Mouse (Mus musculus): ENCODE measurements at regions not wholly inside any gene's neighbourhood (a gene's known extent, or its start where the extent isn't known, plus 50 kb on each side); places are given as distances from the start of the nearest gene placed in this dataset.
A peak's percentile ranks its signal among the peaks of the same experiment; 100 is the strongest.
"Not testable (repeated sequence)": the region's sequence is repeated elsewhere in the genome, so short reads cannot be mapped to it uniquely, and the experiment has no call there.

DNA sequence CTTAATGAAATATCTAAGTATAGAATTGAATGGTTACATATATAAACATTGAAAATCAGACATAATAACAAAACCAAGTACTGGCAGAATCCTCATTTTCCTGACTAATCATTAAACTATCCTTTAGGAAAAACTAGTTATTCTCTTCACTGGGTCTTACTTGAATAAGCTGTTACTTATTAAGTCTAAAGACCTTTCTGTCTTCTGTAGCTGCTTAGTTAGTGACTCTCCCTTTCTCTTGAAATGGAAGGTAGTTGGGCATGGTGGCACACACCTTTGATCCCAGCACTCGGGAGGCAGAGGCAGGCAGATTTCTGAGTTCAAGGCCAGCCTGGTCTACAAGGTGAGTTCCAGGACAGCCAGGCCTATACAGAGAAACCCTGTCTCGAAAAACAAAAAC is 135.9 kb upstream of the Abcb5 start:
- H3K9me3 ChIP-seq (ENCODE audit: low read length); DNase-seq (ENCODE audit: low spot score); H3K9ac ChIP-seq (replicated peaks; ENCODE audit: low read depth); H3K4me2 ChIP-seq (replicated peaks; ENCODE audit: low read depth, low read length); H3K27ac ChIP-seq (ENCODE audit: low read length); ATAC-seq; H3K4me1 ChIP-seq (ENCODE audit: insufficient read depth, low read depth, low read length); H3K36me3 ChIP-seq (ENCODE audit: insufficient read depth, low read length); H3K27me3 ChIP-seq (replicated peaks; ENCODE audit: insufficient read depth, low read length); H3K4me3 ChIP-seq (ENCODE audit: low read depth, low read length): not testable (repeated sequence)
- WGBS = 75% methylated on average over 2 of the region's 2 CpGs

DNA sequence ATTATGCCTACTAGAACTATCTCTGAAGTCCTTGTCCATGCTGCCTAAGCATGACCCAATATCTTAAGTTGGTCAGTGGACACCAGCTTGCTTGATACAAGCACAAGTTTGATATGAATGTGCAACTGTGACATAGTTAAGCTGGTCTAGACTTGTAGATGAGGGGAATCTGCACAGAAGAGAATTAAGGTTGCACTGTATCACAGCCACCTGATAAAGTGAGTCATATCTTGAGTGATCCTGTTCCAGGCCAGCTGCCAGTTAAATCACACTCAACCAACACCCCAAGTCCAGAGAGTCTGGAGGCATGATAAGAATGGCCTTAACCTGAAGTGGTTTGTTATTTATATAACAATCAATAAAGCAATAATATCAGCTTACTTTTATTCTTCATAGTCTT is 133.5 kb upstream of the Abcb5 start:
- TF ChIP-seq CTCF (IDR thresholded peaks at IDR 0.05) (no peak), EP300 (IDR thresholded peaks at IDR 0.05) (no peak)
- Histone ChIP-seq H3K4me2 (replicated peaks; ENCODE audit: low read depth, low read length) (no peak overlapping the region), H3K9ac (replicated peaks; ENCODE audit: low read depth) (no peak overlapping the region), H3K36me3 (ENCODE audit: insufficient read depth, low read length) (no peaks in the 10 kb centered on the region), H3K9me3 (ENCODE audit: low read length) (no peaks in the 10 kb centered on the region), H3K4me3 (ENCODE audit: low read depth, low read length) (no peak overlapping the region), H3K27me3 (replicated peaks; ENCODE audit: insufficient read depth, low read length) (no peaks in the 10 kb centered on the region), H3K27ac (ENCODE audit: low read length) (no peak overlapping the region), H3K4me1 (ENCODE audit: insufficient read depth, low read depth, low read length) (no peaks in the 10 kb centered on the region)
- no peak for DNase-seq (ENCODE audit: low spot score)
- no peak for ATAC-seq

DNA sequence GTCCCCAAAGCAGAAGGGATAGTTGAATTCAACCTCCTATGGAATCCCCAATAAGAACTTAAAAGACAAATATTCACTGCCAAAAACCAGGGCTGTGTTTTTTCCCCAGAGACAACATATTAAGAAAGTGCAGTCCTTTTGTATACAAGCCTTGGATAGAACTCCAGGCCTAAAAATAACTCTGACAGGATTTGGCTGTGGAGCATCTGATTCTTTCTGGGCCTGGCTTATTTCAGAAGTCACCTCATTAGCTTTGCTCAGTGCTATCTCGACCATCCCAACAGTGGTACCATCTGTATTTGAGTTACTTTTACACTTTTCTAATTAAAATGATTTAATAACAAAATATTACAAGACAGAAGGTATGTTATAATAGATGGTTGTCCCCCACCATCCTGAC is 131.6 kb upstream of the Abcb5 start:
- ATAC-seq (peak; percentile 79), DNase-seq (ENCODE audit: low spot score) (peak; percentile 83)
- 23% methylated on average over 1 of the region's 1 CpGs for WGBS
- H3K27ac ChIP-seq (ENCODE audit: low read length) = no peak overlapping the region
- no peak overlapping the region for H3K9ac ChIP-seq (replicated peaks; ENCODE audit: low read depth)
- H3K4me1 ChIP-seq (ENCODE audit: insufficient read depth, low read depth, low read length) = no peaks in the 10 kb centered on the region
- peak; percentile 78 for TF ChIP-seq EP300 (IDR thresholded peaks at IDR 0.05)
- TF ChIP-seq CTCF (IDR thresholded peaks at IDR 0.05) = no peak
- no peak overlapping the region for H3K4me2 ChIP-seq (replicated peaks; ENCODE audit: low read depth, low read length)
- no peaks in the 10 kb centered on the region for H3K9me3 ChIP-seq (ENCODE audit: low read length)
- no peaks in the 10 kb centered on the region for H3K27me3 ChIP-seq (replicated peaks; ENCODE audit: insufficient read depth, low read length)
- no peak overlapping the region for H3K4me3 ChIP-seq (ENCODE audit: low read depth, low read length)
- no peaks in the 10 kb centered on the region for H3K36me3 ChIP-seq (ENCODE audit: insufficient read depth, low read length)

DNA sequence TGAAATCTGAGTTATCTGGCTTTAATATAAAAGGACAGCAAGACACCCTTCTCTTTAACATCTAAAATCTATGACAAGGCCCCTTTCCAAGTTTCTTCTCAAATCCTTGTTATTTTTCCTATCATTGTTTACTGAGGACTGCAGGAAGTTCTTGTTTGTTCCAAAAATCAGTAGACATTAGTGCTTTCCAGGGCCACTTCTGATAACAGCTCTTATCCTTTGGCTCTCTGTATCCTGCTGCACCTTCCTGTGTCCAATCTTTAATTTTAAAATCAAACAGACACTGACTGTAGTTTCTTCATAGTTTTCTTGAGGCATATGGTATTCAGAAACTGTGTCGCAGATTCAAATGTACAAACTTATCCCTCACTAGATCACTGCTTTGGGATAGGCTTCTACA is 128.1 kb upstream of the Abcb5 start:
- TF ChIP-seq EP300 (IDR thresholded peaks at IDR 0.05) (no peak), CTCF (IDR thresholded peaks at IDR 0.05) (no peak)
- H3K27me3 ChIP-seq (replicated peaks; ENCODE audit: insufficient read depth, low read length) = no peaks in the 10 kb centered on the region
- no peaks in the 10 kb centered on the region for H3K4me1 ChIP-seq (ENCODE audit: insufficient read depth, low read depth, low read length)
- H3K4me3 ChIP-seq (ENCODE audit: low read depth, low read length) = no peak overlapping the region
- no peak overlapping the region for H3K27ac ChIP-seq (ENCODE audit: low read length)
- DNase-seq (ENCODE audit: low spot score) (no peak), ATAC-seq (no peak)
- H3K9me3 ChIP-seq (ENCODE audit: low read length) = no peaks in the 10 kb centered on the region
- no peaks in the 10 kb centered on the region for H3K36me3 ChIP-seq (ENCODE audit: insufficient read depth, low read length)
- WGBS = 74% methylated on average over 1 of the region's 1 CpGs
- no peak overlapping the region for H3K9ac ChIP-seq (replicated peaks; ENCODE audit: low read depth)
- no peak overlapping the region for H3K4me2 ChIP-seq (replicated peaks; ENCODE audit: low read depth, low read length)

DNA sequence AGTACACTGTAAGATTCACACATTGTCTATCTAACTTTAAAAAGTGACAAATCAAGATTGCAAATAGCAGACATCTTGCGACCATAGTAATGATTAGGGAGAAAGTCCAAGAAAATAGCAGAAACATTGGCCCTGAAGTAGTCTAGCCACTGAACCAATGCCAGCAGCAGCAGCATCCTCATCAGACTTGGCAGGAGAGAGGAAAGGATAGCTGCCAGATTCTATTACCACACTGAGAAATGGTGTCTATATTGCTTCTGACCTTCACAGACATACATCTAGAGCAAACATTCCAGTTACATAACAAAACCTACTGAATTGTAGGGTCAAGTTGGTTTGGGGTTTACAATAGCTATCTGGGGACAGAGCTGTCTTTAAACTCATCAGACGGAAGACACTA is 127.2 kb upstream of the Abcb5 start:
- 76% methylated on average over 2 of the region's 2 CpGs for WGBS
- no peak for ATAC-seq
- H3K27ac ChIP-seq (ENCODE audit: low read length) = no peak overlapping the region

DNA sequence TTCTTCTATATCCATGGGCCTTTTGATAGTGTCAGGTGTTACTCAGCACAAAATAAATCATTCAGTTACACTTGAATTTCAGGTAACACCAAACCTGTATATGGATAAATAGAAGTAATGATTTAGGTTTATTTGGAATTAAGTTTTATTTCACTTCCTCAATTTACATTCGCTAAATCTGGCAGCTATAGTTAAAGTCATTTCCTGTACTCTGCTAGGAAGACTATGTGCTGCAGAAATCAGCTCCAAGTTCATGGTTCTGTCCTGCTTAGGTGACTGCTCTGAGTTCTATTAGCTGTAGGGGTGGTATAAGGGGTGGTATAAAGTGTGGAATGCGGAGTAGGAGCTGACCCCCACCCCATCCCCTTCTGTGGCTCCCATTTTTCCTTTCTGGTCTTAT is 123.1 kb upstream of the Abcb5 start:
- no peak overlapping the region for H3K27ac ChIP-seq (ENCODE audit: low read length)
- no peaks in the 10 kb centered on the region for H3K27me3 ChIP-seq (replicated peaks; ENCODE audit: insufficient read depth, low read length)
- WGBS = 76% methylated on average over 2 of the region's 2 CpGs
- DNase-seq (ENCODE audit: low spot score) (no peak), ATAC-seq (no peak)
- H3K4me3 ChIP-seq (ENCODE audit: low read depth, low read length) = no peak overlapping the region
- H3K4me1 ChIP-seq (ENCODE audit: insufficient read depth, low read depth, low read length) = no peaks in the 10 kb centered on the region
- H3K36me3 ChIP-seq (ENCODE audit: insufficient read depth, low read length) = no peaks in the 10 kb centered on the region
- no peaks in the 10 kb centered on the region for H3K9me3 ChIP-seq (ENCODE audit: low read length)
- H3K9ac ChIP-seq (replicated peaks; ENCODE audit: low read depth) = no peak overlapping the region
- no peak for TF ChIP-seq CTCF (IDR thresholded peaks at IDR 0.05)
- no peak for TF ChIP-seq EP300 (IDR thresholded peaks at IDR 0.05)
- H3K4me2 ChIP-seq (replicated peaks; ENCODE audit: low read depth, low read length) = no peak overlapping the region

More for the DNA sequence above, 127.2 kb upstream of the Abcb5 start:
- no peak overlapping the region for H3K4me2 ChIP-seq (replicated peaks; ENCODE audit: low read depth, low read length)
- no peaks in the 10 kb centered on the region for H3K4me1 ChIP-seq (ENCODE audit: insufficient read depth, low read depth, low read length)
- peak; percentile 38 for DNase-seq (ENCODE audit: low spot score)
- H3K27me3 ChIP-seq (replicated peaks; ENCODE audit: insufficient read depth, low read length) = no peaks in the 10 kb centered on the region
- no peak for TF ChIP-seq CTCF (IDR thresholded peaks at IDR 0.05)
- no peak for TF ChIP-seq EP300 (IDR thresholded peaks at IDR 0.05)
- H3K9me3 ChIP-seq (ENCODE audit: low read length) = no peaks in the 10 kb centered on the region
- H3K4me3 ChIP-seq (ENCODE audit: low read depth, low read length) = no peak overlapping the region
- H3K36me3 ChIP-seq (ENCODE audit: insufficient read depth, low read length) = no peaks in the 10 kb centered on the region
- H3K9ac ChIP-seq (replicated peaks; ENCODE audit: low read depth) = no peak overlapping the region

DNA sequence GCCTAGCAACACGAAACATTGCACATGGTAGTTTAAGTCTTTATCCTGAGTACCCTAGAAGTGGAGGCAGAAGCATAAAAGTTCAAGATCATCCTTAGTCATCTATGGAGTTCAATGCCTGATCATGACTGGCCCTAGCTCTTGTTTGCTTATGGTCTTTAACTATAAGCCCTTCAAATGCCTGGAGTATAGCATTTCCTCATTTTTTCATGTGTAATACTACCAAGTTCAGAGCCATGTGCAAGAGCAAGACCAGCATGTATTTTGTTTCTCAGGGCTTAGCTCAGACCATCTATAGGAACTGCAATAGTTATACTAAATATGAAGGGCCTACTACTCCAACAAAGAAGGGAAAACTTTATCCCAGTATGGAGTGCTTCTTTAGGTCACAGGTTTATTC is 122.4 kb upstream of the Abcb5 start:
- ATAC-seq = no peak
- Histone ChIP-seq H3K9ac (replicated peaks; ENCODE audit: low read depth) (no peak overlapping the region), H3K27me3 (replicated peaks; ENCODE audit: insufficient read depth, low read length) (no peaks in the 10 kb centered on the region), H3K4me3 (ENCODE audit: low read depth, low read length) (no peak overlapping the region), H3K4me1 (ENCODE audit: insufficient read depth, low read depth, low read length) (no peaks in the 10 kb centered on the region), H3K36me3 (ENCODE audit: insufficient read depth, low read length) (no peaks in the 10 kb centered on the region), H3K4me2 (replicated peaks; ENCODE audit: low read depth, low read length) (no peak overlapping the region), H3K27ac (ENCODE audit: low read length) (no peak overlapping the region), H3K9me3 (ENCODE audit: low read length) (no peaks in the 10 kb centered on the region)
- no peak for DNase-seq (ENCODE audit: low spot score)
- TF ChIP-seq EP300 (IDR thresholded peaks at IDR 0.05) (no peak), CTCF (IDR thresholded peaks at IDR 0.05) (no peak)
- WGBS = 62% methylated on average over 1 of the region's 1 CpGs
